Mouse (Mus musculus) embryonic facial prominence, embryonic 13.5 days (tissue): ENCODE results near the gene Tnks2. TPM values are rescaled to one million over a fixed set of nuclear protein-coding genes. Genes with fewer than 3 reads are reported as not detected.
A peak's percentile ranks its signal among the peaks of the same experiment; 100 is the strongest.

Source experiments
- ATAC-seq: fragments of 200-750 bp; cut with Nextera tagmentation; 2 replicates; pipeline ENCODE4 v1.8.0; 2017; ENCODE audit warnings: low read depth; ENCODE audit not compliant: insufficient number of reproducible peaks, insufficient read depth, low FRiP score, low TSS enrichment
- H3K27ac ChIP-seq: fragments of 300-500 bp; sonication (generic); 2 replicates; pipeline ENCODE4 v1.5.1; 2015; ENCODE audit warnings: moderate library complexity, mild to moderate bottlenecking, inconsistent platforms
- H3K27me3 ChIP-seq: fragments of 300-500 bp; sonication (generic); 2 replicates; pipeline ENCODE4 v1.6.1; 2015; ENCODE audit warnings: mild to moderate bottlenecking, inconsistent platforms
- H3K36me3 ChIP-seq: fragments of 300-500 bp; sonication (generic); 2 replicates; pipeline ENCODE4 v1.6.1; 2015; ENCODE audit warnings: mild to moderate bottlenecking, inconsistent platforms
- H3K4me1 ChIP-seq: fragments of 300-500 bp; sonication (generic); 2 replicates; pipeline ENCODE4 v1.6.1; 2015; ENCODE audit warnings: inconsistent platforms
- H3K4me2 ChIP-seq: fragments of 300-500 bp; sonication (generic); 2 replicates; pipeline ENCODE4 v1.6.1; 2015; ENCODE audit warnings: moderate library complexity, mild to moderate bottlenecking, inconsistent platforms
- H3K4me3 ChIP-seq: fragments of 300-500 bp; sonication (generic); 2 replicates; pipeline ENCODE4 v1.5.1; 2015; ENCODE audit warnings: mild to moderate bottlenecking, inconsistent platforms
- H3K9ac ChIP-seq: fragments of 300-500 bp; sonication (generic); 2 replicates; pipeline ENCODE4 v1.6.1; 2015; ENCODE audit warnings: mild to moderate bottlenecking, inconsistent platforms
- H3K9me3 ChIP-seq: fragments of 300-500 bp; sonication (generic); 2 replicates; pipeline ENCODE4 v1.6.1; 2016; ENCODE audit warnings: inconsistent platforms
- WGBS: fragments of 180-500 bp; shearing (Covaris S2); methylation state at CpG from one replicate; pipeline ENCODE4 v1.1.7; 2015; ENCODE audit warnings: mixed read lengths; 5-methylcytosine and 5-hydroxymethylcytosine counted together
- polyA plus RNA-seq: library from polyadenylated mRNA; unstranded; fragments of >200 nt; fragmentation: Nextera tagmentation; extraction: Ambion mirVana; gene quantifications from 2 replicates; pipeline ENCODE4 v1.2.1, GENCODE M21; 2015

Tnks2 gene
- 46.3 and 52.7 TPM in 2 replicates for polyA plus RNA-seq

DNA sequence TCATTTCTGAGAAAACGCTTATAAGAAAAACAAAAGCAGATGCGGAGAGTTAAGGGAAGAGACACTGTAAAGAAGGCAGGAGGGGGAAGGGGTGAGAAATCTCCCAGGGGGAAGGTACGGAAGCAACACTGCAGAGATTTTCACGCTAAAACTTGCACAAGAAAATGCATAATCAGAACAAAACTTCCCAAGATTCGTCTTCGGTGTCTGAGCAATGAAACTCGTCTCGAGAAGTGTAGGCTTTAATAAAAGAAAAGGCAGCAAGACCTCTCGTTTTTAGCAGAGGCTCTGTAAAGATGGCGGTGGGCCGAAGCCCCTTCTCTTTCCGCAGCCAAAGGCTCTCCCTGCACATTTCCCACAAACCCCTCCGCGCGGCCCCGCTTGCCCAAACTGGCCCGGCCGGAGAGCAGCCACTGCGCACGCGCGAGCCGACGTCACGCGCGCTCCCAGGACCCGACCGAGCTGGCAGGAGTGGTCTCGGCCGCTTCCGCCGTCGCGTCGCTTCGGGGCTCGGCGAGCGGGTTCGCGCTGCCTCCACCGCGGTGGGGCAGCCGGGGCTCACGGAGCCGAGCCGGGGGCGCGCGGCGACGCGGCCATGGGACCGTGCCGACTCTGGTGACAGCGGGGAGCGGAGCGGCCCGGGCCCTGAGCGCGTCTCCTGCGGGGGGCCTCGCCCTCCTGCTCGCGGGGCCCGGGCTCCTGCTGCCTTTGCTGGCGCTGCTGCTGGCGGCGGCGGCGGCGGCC is at the start of gene Tnks2:
TSS of gene Tnks2 (plus strand) at position 445 of the 744 bp plus-strand sequence.
- H3K27ac ChIP-seq, result peak within 1 kb of the TSS; percentile 99
- peak within 1 kb of the TSS; percentile 69 for H3K4me2 ChIP-seq
- peaks cover 6% of the 10 kb centered on the region for H3K36me3 ChIP-seq
- H3K4me1 ChIP-seq, result peaks cover 15% of the 10 kb centered on the region
- H3K9ac ChIP-seq, result peak within 1 kb of the TSS; percentile 99
- no peaks in the 10 kb centered on the region for H3K9me3 ChIP-seq
- H3K27me3 ChIP-seq, result no peaks in the 10 kb centered on the region
- peak; percentile 93 for ATAC-seq
- peak within 1 kb of the TSS; percentile 98 for H3K4me3 ChIP-seq
- under 1% methylated on average over 70 of the region's 73 CpGs for WGBS

DNA sequence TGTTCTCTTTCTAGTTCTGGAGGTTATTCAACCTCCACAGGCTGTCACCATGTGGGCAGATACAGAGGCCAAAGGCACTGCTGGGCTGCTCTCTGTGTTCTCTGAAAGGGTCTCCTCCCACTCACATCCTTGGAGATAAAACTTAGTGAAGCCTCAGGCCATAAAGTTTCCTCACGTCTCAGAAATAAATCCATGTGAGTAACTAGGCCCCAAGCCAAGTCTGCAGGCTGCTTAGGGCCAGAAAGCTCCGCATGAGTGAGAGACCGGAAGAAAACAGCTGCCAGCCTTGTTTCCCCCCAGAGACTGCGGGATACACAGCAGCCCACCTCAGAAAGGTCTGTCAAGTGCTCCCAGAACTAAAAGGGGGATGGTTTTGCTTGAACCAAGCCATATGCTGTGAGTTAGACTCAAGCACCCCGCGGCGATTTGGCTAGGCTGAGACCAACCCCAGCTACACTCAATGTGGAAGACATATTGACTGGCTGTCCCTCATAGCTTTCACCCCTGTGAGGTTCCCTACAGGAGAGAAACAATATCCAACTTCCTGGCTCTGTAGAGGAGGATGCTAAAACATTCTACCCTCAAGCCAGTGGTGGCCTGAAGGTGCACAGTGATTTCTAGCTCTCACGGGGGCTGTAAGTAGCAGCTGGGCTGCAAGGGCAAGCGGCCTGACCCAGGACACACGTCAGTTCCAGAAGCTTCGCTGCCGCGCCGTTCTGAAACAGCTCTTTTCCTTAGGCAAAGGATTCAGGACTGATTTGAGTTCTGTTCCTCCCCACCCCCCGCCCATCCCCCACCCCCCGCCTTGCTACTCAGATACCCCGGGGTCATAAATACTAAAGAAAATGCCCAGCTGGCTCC is 43.9 kb upstream of the Tnks2 start:
- H3K36me3 ChIP-seq, result no peaks in the 10 kb centered on the region
- WGBS, result 48% methylated on average over 17 of the region's 17 CpGs
- H3K9ac ChIP-seq, result no peak overlapping the region
- peak overlapping the region; percentile 69; the same call in 1 of the 2 replicates for H3K27ac ChIP-seq
- H3K4me2 ChIP-seq, result peak overlapping the region; percentile 14; the same call in 1 of the 2 replicates
- peak; percentile 59; the same call in 1 of the 2 replicates for ATAC-seq
- H3K9me3 ChIP-seq, result no peaks in the 10 kb centered on the region
- peaks cover 11% of the 10 kb centered on the region for H3K4me1 ChIP-seq
- H3K4me3 ChIP-seq, result no peak overlapping the region
- no peaks in the 10 kb centered on the region for H3K27me3 ChIP-seq

DNA sequence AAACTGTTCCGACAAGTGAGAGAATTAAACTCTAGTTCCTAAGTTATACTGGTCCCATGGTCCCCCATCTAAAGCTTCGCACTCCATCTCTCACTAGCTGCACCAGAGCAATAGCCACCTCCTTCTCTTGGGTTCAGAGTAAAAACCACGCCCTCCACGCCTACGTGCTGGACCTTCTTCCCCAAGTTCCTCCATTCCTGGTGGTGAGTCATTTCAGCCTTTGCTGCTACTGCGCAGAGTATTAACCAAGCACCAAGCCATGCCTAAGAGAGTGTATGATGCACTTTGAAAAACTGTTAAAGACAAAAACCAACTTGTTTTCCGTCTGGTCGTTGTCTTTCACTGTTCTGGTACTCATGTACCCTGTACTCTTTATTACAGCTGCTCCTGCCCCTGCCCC is 41.4 kb upstream of the Tnks2 start:
- Histone ChIP-seq H3K4me1 (peaks cover 11% of the 10 kb centered on the region), H3K36me3 (no peaks in the 10 kb centered on the region), H3K27ac (no peak overlapping the region), H3K4me3 (no peak overlapping the region), H3K27me3 (no peaks in the 10 kb centered on the region), H3K9me3 (no peaks in the 10 kb centered on the region), H3K9ac (no peak overlapping the region), H3K4me2 (no peak overlapping the region)
- WGBS, result 87% methylated on average over 8 of the region's 8 CpGs
- ATAC-seq, result no peak

GRCm38 (mm10) chr19:36793450-36793849 is 40.6 kb upstream of the Tnks2 start:
- no peak for ATAC-seq
- no peak overlapping the region for H3K4me2 ChIP-seq
- no peak overlapping the region for H3K9ac ChIP-seq
- no peak overlapping the region for H3K4me3 ChIP-seq
- H3K36me3 ChIP-seq, result no peaks in the 10 kb centered on the region
- no peaks in the 10 kb centered on the region for H3K9me3 ChIP-seq
- H3K27me3 ChIP-seq, result no peaks in the 10 kb centered on the region
- no peak overlapping the region for H3K27ac ChIP-seq
- peaks cover 11% of the 10 kb centered on the region for H3K4me1 ChIP-seq
- WGBS, result 88% methylated on average over 1 of the region's 1 CpGs

GRCm38 (mm10) chr19:36794008-36794407 is 40.0 kb upstream of the Tnks2 start:
- Histone ChIP-seq H3K9me3 (no peaks in the 10 kb centered on the region), H3K27ac (no peak overlapping the region), H3K4me2 (no peak overlapping the region), H3K27me3 (no peaks in the 10 kb centered on the region), H3K4me1 (peaks cover 11% of the 10 kb centered on the region), H3K4me3 (no peak overlapping the region), H3K9ac (no peak overlapping the region), H3K36me3 (no peaks in the 10 kb centered on the region)
- ATAC-seq, result no peak
- 89% methylated on average over 4 of the region's 4 CpGs for WGBS

- Histone ChIP-seq H3K9me3 (no peaks in the 10 kb centered on the region), H3K36me3 (no peaks in the 10 kb centered on the region), H3K4me3 (no peak overlapping the region), H3K4me1 (peaks cover 7% of the 10 kb centered on the region), H3K9ac (no peak overlapping the region), H3K4me2 (no peak overlapping the region), H3K27me3 (no peaks in the 10 kb centered on the region), H3K27ac (no peak overlapping the region)
- ATAC-seq, result no peak
- 69% methylated on average over 3 of the region's 3 CpGs for WGBS
Measured at GRCm38 (mm10) chr19:36795277-36795676, 38.8 kb upstream of the Tnks2 start.

DNA sequence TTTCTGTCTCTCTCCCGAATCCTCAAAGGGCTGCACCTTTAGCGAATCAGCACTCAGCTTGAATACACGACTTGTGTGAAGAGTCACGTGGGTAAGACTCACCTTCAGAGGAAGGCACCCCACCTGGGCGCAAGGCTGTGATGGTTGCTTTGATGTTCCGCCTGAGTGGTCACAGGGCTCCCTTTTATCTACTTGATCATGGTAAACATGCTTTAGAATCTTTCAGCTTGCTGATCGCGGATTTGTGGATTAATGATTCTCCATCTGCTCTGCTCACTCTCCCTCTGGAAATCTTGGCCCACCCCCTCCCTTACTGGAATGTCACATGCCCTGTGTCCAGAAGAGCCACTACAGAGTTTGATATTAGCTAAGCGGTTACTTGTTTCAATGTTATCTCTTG is 37.1 kb upstream of the Tnks2 start:
- no peak for ATAC-seq
- H3K4me3 ChIP-seq, result no peak overlapping the region
- no peaks in the 10 kb centered on the region for H3K9me3 ChIP-seq
- peaks cover 10% of the 10 kb centered on the region for H3K4me1 ChIP-seq
- 73% methylated on average over 9 of the region's 9 CpGs for WGBS
- H3K36me3 ChIP-seq, result no peaks in the 10 kb centered on the region
- H3K27me3 ChIP-seq, result no peaks in the 10 kb centered on the region
- H3K27ac ChIP-seq, result no peak overlapping the region
- no peak overlapping the region for H3K4me2 ChIP-seq
- H3K9ac ChIP-seq, result no peak overlapping the region

- peaks cover 14% of the 10 kb centered on the region for H3K4me1 ChIP-seq
- ATAC-seq, result no peak
Measured at GRCm38 (mm10) chr19:36800288-36800687, 33.7 kb upstream of the Tnks2 start.

DNA sequence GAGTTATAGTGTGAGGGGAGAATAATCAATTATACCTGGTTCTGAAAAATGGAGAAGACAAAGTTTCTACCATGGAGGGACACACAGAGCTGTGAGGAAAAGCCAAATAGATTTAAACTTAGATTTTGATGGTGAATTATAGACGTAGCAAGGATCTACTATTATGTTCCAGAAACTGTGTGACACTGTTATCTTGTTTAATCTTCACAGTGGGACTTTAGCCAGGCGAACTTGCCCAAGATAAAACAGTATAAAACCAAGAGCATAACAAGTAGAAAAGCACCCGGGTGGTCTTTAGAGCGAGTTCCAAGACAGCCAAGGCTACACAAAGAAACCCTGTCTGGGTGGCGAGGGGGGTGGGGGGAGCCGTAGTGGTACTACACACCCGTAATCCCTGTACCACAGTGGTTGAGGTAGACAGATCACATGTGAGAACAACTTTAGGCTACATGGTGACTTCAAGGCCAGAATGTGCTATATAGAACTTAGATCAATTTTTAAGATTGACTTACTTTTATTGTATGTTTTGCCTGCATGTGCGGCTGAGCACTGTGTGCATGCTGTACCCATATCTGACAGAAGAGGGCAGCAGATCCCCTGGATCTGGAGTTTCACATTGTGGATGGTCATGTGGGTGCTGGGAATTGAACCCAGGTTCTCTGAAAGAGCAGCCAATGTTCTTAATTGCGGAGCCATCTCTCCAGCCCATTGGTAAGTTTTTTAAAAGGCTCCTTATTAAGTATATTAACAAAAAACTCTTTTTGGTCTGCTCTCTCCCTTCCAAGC is 32.0 kb upstream of the Tnks2 start:
- Histone ChIP-seq H3K36me3 (no peaks in the 10 kb centered on the region), H3K4me1 (peaks cover 14% of the 10 kb centered on the region), H3K4me3 (no peak overlapping the region), H3K27me3 (no peaks in the 10 kb centered on the region), H3K9ac (no peak overlapping the region), H3K4me2 (no peak overlapping the region), H3K9me3 (no peaks in the 10 kb centered on the region), H3K27ac (peak overlapping the region; percentile 69; the same call in 1 of the 2 replicates)
- 65% methylated on average over 9 of the region's 9 CpGs for WGBS
- peak; percentile 69; the same call in 1 of the 2 replicates for ATAC-seq

More at GRCm38 (mm10) chr19:36800288-36800687, 33.7 kb upstream of the Tnks2 start:
- 88% methylated on average over 7 of the region's 7 CpGs for WGBS
- no peaks in the 10 kb centered on the region for H3K27me3 ChIP-seq
- H3K36me3 ChIP-seq, result no peaks in the 10 kb centered on the region
- H3K9me3 ChIP-seq, result no peaks in the 10 kb centered on the region
- H3K4me3 ChIP-seq, result no peak overlapping the region
- 0 out of 2 replicates have a peak overlapping the region, but pooled peaks have one; percentile 57 for H3K27ac ChIP-seq
- no peak overlapping the region for H3K4me2 ChIP-seq
- H3K9ac ChIP-seq, result no peak overlapping the region

DNA sequence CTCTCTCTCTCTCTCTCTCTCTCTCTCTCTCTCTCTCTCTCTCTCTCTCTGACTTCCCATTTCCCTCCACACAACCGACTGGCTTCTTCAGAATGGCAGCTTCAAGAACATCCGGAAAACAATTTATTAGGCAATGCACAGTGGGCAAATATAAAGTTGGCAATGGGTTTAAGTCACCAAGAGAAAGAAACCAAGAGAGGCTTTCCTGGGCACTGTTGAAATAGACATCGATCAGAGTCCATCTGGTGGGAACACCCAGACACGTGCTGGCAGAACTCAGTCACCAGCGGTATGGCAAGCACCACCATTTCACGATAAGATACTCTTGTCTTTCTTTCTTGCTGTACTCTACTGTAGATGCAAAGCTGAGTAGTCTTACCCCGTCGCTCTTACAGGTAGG is 30.6 kb upstream of the Tnks2 start:
- H3K36me3 ChIP-seq, result no peaks in the 10 kb centered on the region
- no peaks in the 10 kb centered on the region for H3K27me3 ChIP-seq
- no peak overlapping the region for H3K4me3 ChIP-seq
- no peak overlapping the region for H3K27ac ChIP-seq
- no peak overlapping the region for H3K4me2 ChIP-seq
- no peak for ATAC-seq
- H3K9ac ChIP-seq, result no peak overlapping the region
- WGBS, result 93% methylated on average over 8 of the region's 8 CpGs
- no peaks in the 10 kb centered on the region for H3K9me3 ChIP-seq
- peaks cover 14% of the 10 kb centered on the region for H3K4me1 ChIP-seq

DNA sequence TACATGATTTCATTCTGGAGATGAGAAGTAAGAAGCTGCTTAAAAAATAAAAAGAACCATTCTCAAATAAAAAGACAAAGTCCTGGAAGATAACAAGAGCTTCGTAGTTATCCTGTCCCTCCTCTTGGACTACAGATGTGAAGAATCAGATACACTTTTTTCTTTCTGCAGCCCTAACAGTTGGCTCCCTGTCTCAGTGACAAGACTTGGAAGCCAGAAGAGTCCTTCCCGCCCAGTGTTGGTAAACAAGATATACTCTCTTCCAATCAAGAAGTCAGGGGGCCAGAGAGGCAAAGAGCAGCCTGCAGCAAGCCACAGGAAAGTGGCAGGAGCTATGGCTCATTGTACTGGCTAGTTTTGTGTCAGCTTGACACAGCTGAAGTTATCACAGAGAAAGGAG is 27.2 kb upstream of the Tnks2 start:
- no peak for ATAC-seq
- WGBS, result 73% methylated on average over 2 of the region's 2 CpGs

More for the DNA sequence above, 27.2 kb upstream of the Tnks2 start:
- Histone ChIP-seq H3K9me3 (no peaks in the 10 kb centered on the region), H3K27ac (no peak overlapping the region), H3K36me3 (no peaks in the 10 kb centered on the region), H3K4me2 (no peak overlapping the region), H3K4me3 (no peak overlapping the region), H3K4me1 (peaks cover 5% of the 10 kb centered on the region; the same call in 1 of the 2 replicates), H3K9ac (no peak overlapping the region), H3K27me3 (no peaks in the 10 kb centered on the region)
